Mouse (Mus musculus): ENCODE data around the gene Hspa8. TPM values are rescaled to one million over a fixed set of nuclear protein-coding genes. Genes with fewer than 3 reads are reported as not detected.
A peak's percentile ranks its signal among the peaks of the same experiment; 100 is the strongest.

Gene Hspa8
- total and polyA plus RNA-seq, 2 experiments from 2014 or later = 2,499 to 4,346 TPM

- TF ChIP-seq CTCF (IDR thresholded peaks at IDR 0.05) = peak; percentile 70
- DNase-seq (ENCODE audit: low spot score) = peak; percentile 35
These were observed 11.1 kb downstream of the Hspa8 start for GRCm38 (mm10) chr9:40811860-40812259.

GRCm38 (mm10) chr9:40814060-40814459 is 13.3 kb downstream of the Hspa8 start:
- no peak overlapping the region for H3K9ac ChIP-seq (replicated peaks; ENCODE audit: low read length, poor library complexity, severe bottlenecking)
- H3K27me3 ChIP-seq (ENCODE audit: insufficient read depth, low read length) = no peaks in the 10 kb centered on the region
- H3K4me2 ChIP-seq (ENCODE audit: low read depth, low read length, poor library complexity, severe bottlenecking) = no peak overlapping the region
- WGBS = 89% methylated on average over 7 of the region's 7 CpGs
- no peak overlapping the region for H3K27ac ChIP-seq (ENCODE audit: low read depth, low read length)
- no peaks in the 10 kb centered on the region for H3K9me3 ChIP-seq (ENCODE audit: low read length)
- H3K4me3 ChIP-seq (ENCODE audit: low read depth, low read length) = no peak overlapping the region
- TF ChIP-seq CTCF (IDR thresholded peaks at IDR 0.05) = no peak
- H3K4me1 ChIP-seq (ENCODE audit: insufficient read depth, low read length) = no peaks in the 10 kb centered on the region
- DNase-seq (ENCODE audit: low spot score) (no peak), ATAC-seq (ENCODE audit: low FRiP score) (no peak)
- no peaks in the 10 kb centered on the region; the same call in 1 of the 2 replicates for H3K36me3 ChIP-seq (ENCODE audit: insufficient read depth, low read length)

More at GRCm38 (mm10) chr9:40811860-40812259, 11.1 kb downstream of the Hspa8 start:
- Histone ChIP-seq H3K27me3 (ENCODE audit: insufficient read depth, low read length) (no peaks in the 10 kb centered on the region), H3K9ac (replicated peaks; ENCODE audit: low read length, poor library complexity, severe bottlenecking) (no peak overlapping the region), H3K4me3 (ENCODE audit: low read depth, low read length) (no peak overlapping the region), H3K4me1 (ENCODE audit: insufficient read depth, low read length) (peaks cover 5% of the 10 kb centered on the region; the same call in 1 of the 2 replicates), H3K9me3 (ENCODE audit: low read length) (no peaks in the 10 kb centered on the region), H3K27ac (ENCODE audit: low read depth, low read length) (no peak overlapping the region), H3K4me2 (ENCODE audit: low read depth, low read length, poor library complexity, severe bottlenecking) (no peak overlapping the region), H3K36me3 (ENCODE audit: insufficient read depth, low read length) (peaks cover 2% of the 10 kb centered on the region; the same call in 1 of the 2 replicates)
- ATAC-seq (ENCODE audit: low FRiP score) = no peak
- WGBS = 48% methylated on average over 2 of the region's 2 CpGs

GRCm38 (mm10) chr9:40817325-40818028 is 16.7 kb downstream of the Hspa8 start:
- 0 out of 2 replicates have a peak, but pooled peaks have one; percentile 29 for ATAC-seq (ENCODE audit: low FRiP score)
- peak overlapping the region; percentile 65 for H3K27ac ChIP-seq (ENCODE audit: low read depth, low read length)
- 76% methylated on average over 5 of the region's 5 CpGs for WGBS

GRCm38 (mm10) chr9:40825601-40826000 is 24.8 kb downstream of the Hspa8 start:
- H3K4me3 ChIP-seq (ENCODE audit: low read depth, low read length) = no peak overlapping the region
- H3K4me1 ChIP-seq (ENCODE audit: insufficient read depth, low read length) = no peaks in the 10 kb centered on the region
- no peaks in the 10 kb centered on the region for H3K36me3 ChIP-seq (ENCODE audit: insufficient read depth, low read length)
- no peak overlapping the region for H3K4me2 ChIP-seq (ENCODE audit: low read depth, low read length, poor library complexity, severe bottlenecking)
- no peak for TF ChIP-seq CTCF (IDR thresholded peaks at IDR 0.05)
- H3K9me3 ChIP-seq (ENCODE audit: low read length) = no peaks in the 10 kb centered on the region
- H3K27ac ChIP-seq (ENCODE audit: low read depth, low read length) = no peak overlapping the region
- 47% methylated on average over 6 of the region's 6 CpGs for WGBS
- DNase-seq (ENCODE audit: low spot score) (no peak), ATAC-seq (ENCODE audit: low FRiP score) (no peak)
- no peaks in the 10 kb centered on the region for H3K27me3 ChIP-seq (ENCODE audit: insufficient read depth, low read length)
- no peak overlapping the region for H3K9ac ChIP-seq (replicated peaks; ENCODE audit: low read length, poor library complexity, severe bottlenecking)

More at GRCm38 (mm10) chr9:40817325-40818028, 16.7 kb downstream of the Hspa8 start:
- no peak for TF ChIP-seq CTCF (IDR thresholded peaks at IDR 0.05)
- no peaks in the 10 kb centered on the region for H3K27me3 ChIP-seq (ENCODE audit: insufficient read depth, low read length)
- no peaks in the 10 kb centered on the region for H3K9me3 ChIP-seq (ENCODE audit: low read length)
- peak; percentile 58 for DNase-seq (ENCODE audit: low spot score)
- no peaks in the 10 kb centered on the region for H3K4me1 ChIP-seq (ENCODE audit: insufficient read depth, low read length)
- H3K9ac ChIP-seq (replicated peaks; ENCODE audit: low read length, poor library complexity, severe bottlenecking) = no peak overlapping the region
- no peak overlapping the region for H3K4me2 ChIP-seq (ENCODE audit: low read depth, low read length, poor library complexity, severe bottlenecking)
- no peak overlapping the region for H3K4me3 ChIP-seq (ENCODE audit: low read depth, low read length)
- H3K36me3 ChIP-seq (ENCODE audit: insufficient read depth, low read length) = no peaks in the 10 kb centered on the region

- 89% methylated on average over 4 of the region's 4 CpGs for WGBS
- DNase-seq (ENCODE audit: low spot score) (no peak), ATAC-seq (ENCODE audit: low FRiP score) (no peak)
- Histone ChIP-seq H3K9ac (replicated peaks; ENCODE audit: low read length, poor library complexity, severe bottlenecking) (no peak overlapping the region), H3K27me3 (ENCODE audit: insufficient read depth, low read length) (no peaks in the 10 kb centered on the region), H3K4me3 (ENCODE audit: low read depth, low read length) (no peak overlapping the region), H3K4me2 (ENCODE audit: low read depth, low read length, poor library complexity, severe bottlenecking) (no peak overlapping the region), H3K9me3 (ENCODE audit: low read length) (no peaks in the 10 kb centered on the region), H3K4me1 (ENCODE audit: insufficient read depth, low read length) (no peaks in the 10 kb centered on the region), H3K27ac (ENCODE audit: low read depth, low read length) (no peak overlapping the region), H3K36me3 (ENCODE audit: insufficient read depth, low read length) (no peaks in the 10 kb centered on the region)
- TF ChIP-seq CTCF (IDR thresholded peaks at IDR 0.05) = no peak
These were observed 26.6 kb downstream of the Hspa8 start for GRCm38 (mm10) chr9:40827366-40827765.

- H3K27me3 ChIP-seq (ENCODE audit: insufficient read depth, low read length) = no peaks in the 10 kb centered on the region
- H3K9me3 ChIP-seq (ENCODE audit: low read length) = no peaks in the 10 kb centered on the region
- H3K4me1 ChIP-seq (ENCODE audit: insufficient read depth, low read length) = no peaks in the 10 kb centered on the region
- 8% methylated on average over 12 of the region's 12 CpGs for WGBS
- no peak overlapping the region for H3K9ac ChIP-seq (replicated peaks; ENCODE audit: low read length, poor library complexity, severe bottlenecking)
- peak; percentile 97 for TF ChIP-seq CTCF (IDR thresholded peaks at IDR 0.05)
- H3K27ac ChIP-seq (ENCODE audit: low read depth, low read length) = no peak overlapping the region
- no peak overlapping the region for H3K4me2 ChIP-seq (ENCODE audit: low read depth, low read length, poor library complexity, severe bottlenecking)
- H3K36me3 ChIP-seq (ENCODE audit: insufficient read depth, low read length) = no peaks in the 10 kb centered on the region
- peak; percentile 91 for DNase-seq (ENCODE audit: low spot score)
- H3K4me3 ChIP-seq (ENCODE audit: low read depth, low read length) = no peak overlapping the region
- peak; percentile 44; the same call in 1 of the 2 replicates for ATAC-seq (ENCODE audit: low FRiP score)
These were observed 33.8 kb downstream of the Hspa8 start for GRCm38 (mm10) chr9:40834569-40834968.
